Mouse (Mus musculus): ENCODE data around the gene Wfdc13.

Wfdc13 gene

DNA sequence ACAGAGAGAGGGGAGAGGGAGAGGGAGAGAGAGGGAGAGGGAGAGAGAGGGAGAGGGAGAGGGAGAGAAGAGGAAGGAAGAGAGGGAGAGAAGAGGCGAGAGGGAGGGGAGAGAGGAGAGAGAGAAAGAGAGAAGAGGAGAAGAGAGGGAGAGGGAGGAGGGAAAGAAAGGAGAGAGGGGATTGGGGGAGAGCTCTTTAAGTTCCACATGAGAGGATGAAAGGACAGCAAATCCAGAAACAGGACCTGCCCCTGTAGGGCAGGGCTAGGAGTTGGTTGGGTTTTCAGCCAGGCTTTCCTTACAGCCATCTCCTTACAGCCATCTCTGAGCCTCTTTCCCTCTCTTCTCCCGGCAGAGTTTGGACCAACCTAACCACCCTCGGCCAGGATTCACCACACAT lies at the start of gene Wfdc13:
Gene Wfdc13, plus strand, starts transcription at position 301 of the 400 bp plus-strand sequence.
- no peak for DNase-seq

GRCm38 (mm10) chr2:164635266-164635665 lies 49.6 kb upstream of the Wfdc13 start:
- peak; percentile 3 to 17 for DNase-seq

DNA sequence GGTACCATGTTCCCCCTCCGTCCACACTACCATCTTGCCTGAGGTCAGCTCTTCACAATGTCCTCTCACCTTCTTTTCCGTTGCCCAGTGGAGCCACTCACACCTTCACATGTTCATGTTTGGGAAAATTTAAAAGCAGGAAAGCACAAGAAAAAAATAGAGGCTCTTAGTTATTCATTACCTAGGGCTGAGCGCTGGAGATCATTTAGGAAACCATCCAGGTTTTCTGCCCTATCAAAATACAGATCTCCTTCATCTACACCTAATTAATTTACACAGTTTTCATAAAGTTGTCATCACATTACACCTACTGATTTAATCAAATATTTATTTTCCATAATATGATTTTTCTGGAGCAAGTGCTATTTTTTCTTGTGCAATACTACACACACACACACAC lies 46.2 kb upstream of the Wfdc13 start, which contains the start of gene Wfdc16:
Gene Wfdc16, minus strand, starts transcription at position 101 of the 400 bp plus-strand sequence.
- no peak for DNase-seq

DNA sequence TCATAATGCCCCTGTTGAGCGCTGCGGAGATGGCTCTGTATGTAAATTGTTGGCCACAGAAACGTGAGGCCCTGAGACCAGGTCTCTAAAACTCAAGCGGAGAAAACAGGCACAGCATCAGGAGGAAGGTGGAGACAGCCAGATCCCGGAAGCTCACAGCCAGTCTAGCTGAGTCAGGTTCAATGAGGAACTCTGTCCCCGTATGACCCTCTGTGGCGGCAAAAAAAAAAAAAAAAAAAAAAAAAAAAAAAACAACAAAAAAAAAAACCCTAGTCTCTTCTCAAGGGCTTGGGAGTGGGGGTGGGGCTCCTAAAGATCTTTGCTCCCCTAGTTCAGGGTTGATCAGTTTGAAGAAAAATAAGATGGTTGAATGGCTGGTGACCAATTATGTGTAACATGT lies 43.8 kb upstream of the Wfdc13 start:
- peak in 1 of 2 experiments; percentile 4 for DNase-seq

GRCm38 (mm10) chr2:164641881-164642673 lies 42.8 kb upstream of the Wfdc13 start:
- no peak for DNase-seq

DNA sequence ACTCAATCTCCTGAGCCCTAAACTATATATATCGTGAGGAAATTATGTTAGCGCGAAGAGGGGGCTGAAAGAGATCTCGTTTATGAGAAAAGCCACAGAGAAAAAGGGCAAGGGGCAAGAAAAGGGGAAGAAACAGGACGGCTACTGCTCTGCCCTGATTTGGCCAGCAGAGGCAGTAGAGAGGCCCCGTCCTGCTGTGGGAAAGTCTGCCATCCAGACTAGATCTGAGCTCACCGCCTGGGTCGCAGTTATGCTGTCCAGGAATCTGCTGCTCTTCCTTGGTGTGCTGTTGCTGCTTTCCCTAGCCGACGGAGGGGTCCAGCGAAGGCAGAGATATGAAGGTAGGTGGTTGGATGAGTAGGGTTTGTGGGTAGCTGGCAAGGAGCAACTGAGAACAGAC lies 29.0 kb upstream of the Wfdc13 start, which contains the start of gene Wfdc10:
Gene Wfdc10, plus strand, starts transcription at position 189 of the 400 bp plus-strand sequence.
- peak; percentile 69 to 72 for DNase-seq

DNA sequence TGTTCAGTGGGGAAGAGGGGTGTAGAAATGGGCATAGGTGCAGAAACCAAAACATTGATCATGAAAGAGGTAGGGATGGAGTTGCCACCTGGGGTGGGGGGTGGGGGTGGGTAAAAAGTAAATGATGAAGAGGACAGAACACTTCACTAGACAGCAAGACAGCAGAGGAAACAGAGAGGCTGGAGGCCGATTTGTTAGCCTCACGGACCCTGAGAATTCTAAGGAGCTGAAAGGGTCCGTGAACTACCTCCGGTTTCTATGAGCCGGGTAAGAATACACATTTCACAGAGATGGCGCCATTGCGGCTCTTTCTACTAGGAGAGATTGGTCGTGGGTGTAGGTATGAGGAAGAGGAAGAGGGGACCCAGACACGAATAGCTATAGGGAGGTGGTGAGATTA lies 28.4 kb upstream of the Wfdc13 start, which contains the start of gene Wfdc9:
Gene Wfdc9, minus strand, starts transcription at position 101 of the 400 bp plus-strand sequence.
- no peak for DNase-seq

GRCm38 (mm10) chr2:164664851-164665250 lies 20.1 kb upstream of the Wfdc13 start:
- no peak for DNase-seq

DNA sequence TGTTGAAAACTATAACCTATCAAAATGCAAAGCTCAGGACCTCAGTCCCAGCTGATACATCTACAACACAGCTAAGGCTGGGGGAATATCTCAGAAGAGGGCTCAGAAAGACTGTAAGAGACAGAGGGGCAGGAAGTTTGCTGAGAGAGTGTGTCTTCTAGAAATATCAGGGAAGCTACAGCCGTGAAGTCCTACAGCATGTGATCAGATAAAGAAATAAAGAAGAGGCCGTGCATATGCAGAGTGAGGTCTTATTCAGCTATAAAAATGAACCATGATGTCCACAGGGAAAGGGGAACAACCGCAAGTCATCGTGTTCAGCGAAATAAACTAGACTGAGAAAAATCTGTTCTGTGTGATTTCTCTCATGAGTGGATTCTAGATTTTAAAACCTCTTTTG lies 14.6 kb upstream of the Wfdc13 start:
- DNase-seq = no peak

DNA sequence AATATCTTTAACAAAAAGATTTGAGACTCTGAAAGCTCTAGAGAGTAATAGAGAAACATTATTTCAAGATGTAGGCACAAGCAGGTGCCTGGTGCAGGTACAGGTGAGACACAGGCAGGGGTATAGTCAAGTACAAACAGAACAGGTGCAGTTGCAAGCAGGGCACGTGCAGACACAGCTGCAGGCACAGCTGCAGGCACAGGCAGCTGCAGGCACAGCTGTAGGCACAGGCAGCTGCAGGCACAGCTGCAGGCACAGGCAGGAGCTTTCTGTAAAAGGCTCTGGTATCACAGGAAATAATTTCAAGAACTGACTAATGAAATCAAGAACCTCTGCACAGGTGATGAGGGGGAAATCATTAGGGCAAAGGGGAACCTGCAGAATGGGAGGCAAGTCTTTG lies 14.0 kb upstream of the Wfdc13 start:
- DNase-seq = no peak

- DNase-seq = no peak
Measured at GRCm38 (mm10) chr2:164673987-164674386, 10.9 kb upstream of the Wfdc13 start, which contains the start of gene Wfdc11. Gene Wfdc11 (minus strand): TSS chr2:164674087.

- no peak for DNase-seq
Measured at GRCm38 (mm10) chr2:164676103-164676502, 8.8 kb upstream of the Wfdc13 start.

DNA sequence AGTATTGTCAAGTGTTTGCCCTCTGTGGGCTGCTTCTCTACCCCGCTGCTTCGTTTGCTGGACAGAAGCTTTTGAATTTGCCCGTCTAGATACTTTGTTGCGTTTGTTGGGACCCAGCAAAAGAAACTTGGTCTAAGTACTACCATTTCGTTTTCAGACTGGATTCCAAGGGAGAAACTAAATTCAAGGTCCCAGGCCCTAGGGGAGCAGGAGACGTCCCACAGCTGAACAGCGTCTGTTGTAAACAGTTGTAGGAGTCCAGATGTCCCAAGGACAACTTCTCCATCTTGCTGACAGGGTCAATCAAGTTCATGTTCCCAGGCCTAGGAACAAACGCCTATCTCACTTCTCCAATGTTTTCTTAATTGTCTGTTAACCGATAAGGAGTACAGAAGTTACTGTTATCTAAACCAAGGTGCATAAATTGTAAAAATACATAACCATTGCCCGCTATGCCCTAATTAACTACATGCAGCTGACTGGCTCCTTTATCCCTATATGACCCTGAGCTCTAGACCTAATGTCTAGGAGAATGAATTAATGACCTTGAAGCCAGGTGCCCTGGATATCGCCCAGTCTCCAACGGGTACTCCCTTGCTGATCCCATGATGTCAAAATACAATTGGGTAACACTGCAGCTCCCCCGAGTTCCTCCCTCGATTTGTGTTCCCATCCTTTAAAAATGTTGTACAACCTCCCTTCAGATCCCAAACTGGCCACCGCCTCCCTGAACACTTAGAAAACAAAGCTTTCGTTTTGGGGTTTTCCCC lies 7.8 kb upstream of the Wfdc13 start:
- no peak for DNase-seq

DNA sequence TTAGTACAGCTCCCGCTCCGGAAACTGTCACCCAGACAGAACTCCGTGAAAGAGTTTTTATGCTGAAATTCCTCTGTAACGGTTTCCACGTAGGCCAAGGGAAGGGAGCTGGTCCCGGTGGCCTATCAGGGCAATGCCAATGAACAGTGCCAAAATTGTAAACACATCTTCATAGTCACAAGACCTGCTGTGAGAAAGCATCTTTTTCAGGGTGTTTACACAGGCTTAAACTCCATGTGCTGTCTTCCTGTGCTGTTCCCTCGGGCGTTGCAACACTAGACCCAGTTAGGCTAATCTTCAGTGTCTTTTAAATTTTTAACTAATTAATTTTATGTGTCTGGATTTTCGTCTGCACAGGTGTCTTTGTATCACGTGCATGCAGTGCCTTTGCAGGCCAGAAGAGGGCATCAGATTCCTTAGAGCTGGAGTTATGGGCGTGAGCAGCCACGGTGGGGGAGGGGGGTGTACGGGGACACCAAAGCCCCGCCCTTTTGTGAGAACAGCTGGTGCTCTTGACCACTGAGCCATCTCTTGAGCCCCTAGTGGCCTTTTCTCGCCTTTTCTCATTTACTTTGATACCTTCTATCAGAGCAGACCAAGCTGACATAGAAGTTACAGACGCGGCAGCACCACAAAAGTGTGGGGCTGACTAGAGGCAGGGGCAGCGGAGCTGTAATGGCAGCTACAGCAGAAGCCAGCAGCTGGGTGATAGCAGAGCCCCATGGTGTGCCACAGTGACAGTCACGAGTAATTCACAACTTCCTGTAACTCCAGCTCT lies 5.9 kb upstream of the Wfdc13 start:
- peak; percentile 79 to 80 for DNase-seq

GRCm38 (mm10) chr2:164679906-164680305 lies 5.0 kb upstream of the Wfdc13 start:
- DNase-seq = peak; percentile 8 to 13

DNA sequence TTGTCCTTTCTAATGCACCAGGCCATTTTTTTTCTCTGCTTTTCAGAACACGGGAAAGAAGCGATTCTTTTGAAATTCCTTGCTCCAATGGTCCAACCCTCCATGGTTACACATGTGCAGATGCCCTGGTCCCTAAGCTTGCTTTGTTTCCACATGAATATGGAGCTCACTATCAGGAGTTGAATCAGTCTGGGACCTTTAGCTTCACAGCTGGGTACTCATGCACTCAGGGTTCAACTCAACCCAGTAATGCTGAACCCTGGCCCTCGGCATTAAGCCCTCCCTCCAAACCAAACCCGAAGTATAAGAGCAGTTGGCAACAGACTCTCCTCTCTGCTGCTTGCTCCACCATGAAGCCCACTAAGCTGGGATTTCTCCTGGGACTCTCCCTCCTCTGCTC lies 13.3 kb downstream of the Wfdc13 start, which contains the start of gene Spint4:
Gene Spint4, plus strand, starts transcription at position 301 of the 400 bp plus-strand sequence.
- no peak for DNase-seq

- no peak for DNase-seq
Measured at GRCm38 (mm10) chr2:164700959-164701358, 16.1 kb downstream of the Wfdc13 start.

DNA sequence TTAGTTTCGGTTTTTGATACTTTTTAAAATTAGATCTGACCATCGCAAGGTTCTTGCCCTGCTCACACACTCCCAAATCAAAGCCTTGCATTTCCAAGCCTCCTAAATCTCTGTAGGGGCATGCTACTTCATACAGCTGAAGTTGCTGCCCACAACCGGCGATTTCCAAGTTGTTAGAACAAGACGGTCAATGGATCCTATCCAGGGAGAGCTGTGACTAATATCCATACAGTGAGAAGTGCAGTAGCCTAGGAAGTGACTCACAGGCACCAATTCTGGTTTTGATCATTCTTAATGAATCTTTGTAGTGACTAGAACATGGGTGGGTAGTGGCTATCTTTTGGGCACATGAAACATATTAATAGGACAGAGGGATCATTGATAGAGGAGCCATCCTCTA lies 16.9 kb downstream of the Wfdc13 start:
- no peak for DNase-seq

DNA sequence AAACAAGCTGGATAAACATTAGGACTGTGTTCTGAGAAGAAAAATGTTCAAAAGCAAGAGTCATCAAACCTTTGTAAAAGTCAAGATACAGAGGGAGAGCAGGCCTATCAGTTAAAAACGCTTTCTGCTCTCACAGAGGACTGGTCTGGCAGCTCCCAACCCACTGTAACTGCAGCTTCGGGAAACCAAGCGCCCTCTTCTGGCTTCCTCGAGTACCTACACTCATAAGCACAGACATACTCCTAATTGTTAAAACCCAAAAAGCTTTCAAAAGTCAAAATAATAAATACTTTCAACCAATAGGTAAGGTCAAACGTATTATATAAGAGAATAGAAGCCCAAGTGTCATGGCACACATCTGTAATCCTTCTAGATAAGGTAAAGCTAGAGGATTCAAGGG lies 19.3 kb downstream of the Wfdc13 start:
- no peak for DNase-seq

DNA sequence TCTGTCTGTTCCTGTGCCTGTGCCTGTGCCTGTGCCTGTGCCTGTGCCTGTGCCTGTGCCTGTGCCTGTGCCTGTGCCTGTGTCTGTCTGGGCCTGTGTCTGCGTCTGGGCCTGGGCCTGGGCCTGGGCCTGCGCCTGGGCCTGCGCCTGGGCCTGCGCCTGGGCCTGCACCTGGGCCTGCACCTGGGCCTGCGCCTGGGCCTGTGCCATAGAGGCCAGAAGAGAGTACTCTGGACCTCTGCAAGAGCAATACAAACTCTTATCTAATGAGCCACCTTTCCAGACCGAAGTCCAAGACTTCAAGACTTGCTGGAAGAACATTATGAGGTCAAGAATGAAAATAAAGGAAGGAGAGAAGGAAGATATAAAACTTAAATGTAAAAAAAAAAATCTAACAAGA lies 20.4 kb downstream of the Wfdc13 start:
- DNase-seq = no peak

DNA sequence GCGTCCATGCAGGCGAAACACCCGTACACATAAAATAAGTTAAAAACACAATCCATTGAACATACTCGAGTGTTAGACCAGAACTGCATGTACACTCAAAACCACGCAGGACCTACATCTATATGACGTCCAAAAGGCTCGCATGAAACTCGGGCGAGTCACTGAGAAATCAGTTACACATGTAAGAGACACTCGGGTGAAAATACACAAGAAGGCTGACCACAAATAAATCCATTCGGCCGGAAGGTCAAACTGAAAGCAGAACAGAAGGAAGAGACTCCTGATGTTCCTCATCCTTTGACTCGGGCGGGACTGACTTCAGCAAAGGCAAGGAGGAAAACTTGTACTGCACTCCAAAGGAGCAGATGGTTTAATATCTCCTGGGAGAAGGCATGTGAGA lies 21.1 kb downstream of the Wfdc13 start:
- DNase-seq = no peak

DNA sequence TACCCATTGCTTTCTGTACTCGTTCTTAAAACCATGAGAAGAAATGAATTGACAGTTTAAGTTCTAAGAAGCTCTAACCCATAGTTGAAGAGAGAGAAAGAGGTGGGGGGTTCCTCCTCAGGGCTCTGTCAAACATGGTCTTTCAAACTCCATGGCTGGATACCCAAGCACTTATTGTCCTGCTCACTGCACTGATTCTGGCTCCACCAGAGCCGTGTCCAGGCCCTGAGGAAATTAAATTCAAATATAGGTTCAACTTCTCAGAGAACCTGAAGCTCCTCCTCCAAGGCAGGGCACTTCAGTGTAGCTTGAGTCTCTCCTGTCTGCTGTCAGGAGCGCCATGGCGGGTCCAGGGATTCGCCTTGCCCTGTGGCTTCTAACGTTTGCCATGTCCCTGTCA lies 30.1 kb downstream of the Wfdc13 start, which contains the start of gene Spint5:
Gene Spint5, plus strand, starts transcription at position 301 of the 400 bp plus-strand sequence.
- no peak for DNase-seq
